Mouse (Mus musculus) kidney, adult 2 months (tissue): ENCODE data around the gene Esrra.

Experiments used
- CTCF ChIP-seq: fragments of 200-500 bp; conservative IDR thresholded peaks from 2 replicates; pipeline ENCODE4 v1.5.1; 2011; ENCODE audit warnings: low read depth, mild to moderate bottlenecking, control low read depth, low read length, moderate library complexity, mixed read lengths; ENCODE audit not compliant: insufficient read depth, insufficient read length
- POLR2A ChIP-seq: fragments of 200-500 bp; IDR thresholded peaks from one replicate; pipeline ENCODE4 v1.6.1; 2011; ENCODE audit warnings: low read depth, low read length, control low read depth

DNA sequence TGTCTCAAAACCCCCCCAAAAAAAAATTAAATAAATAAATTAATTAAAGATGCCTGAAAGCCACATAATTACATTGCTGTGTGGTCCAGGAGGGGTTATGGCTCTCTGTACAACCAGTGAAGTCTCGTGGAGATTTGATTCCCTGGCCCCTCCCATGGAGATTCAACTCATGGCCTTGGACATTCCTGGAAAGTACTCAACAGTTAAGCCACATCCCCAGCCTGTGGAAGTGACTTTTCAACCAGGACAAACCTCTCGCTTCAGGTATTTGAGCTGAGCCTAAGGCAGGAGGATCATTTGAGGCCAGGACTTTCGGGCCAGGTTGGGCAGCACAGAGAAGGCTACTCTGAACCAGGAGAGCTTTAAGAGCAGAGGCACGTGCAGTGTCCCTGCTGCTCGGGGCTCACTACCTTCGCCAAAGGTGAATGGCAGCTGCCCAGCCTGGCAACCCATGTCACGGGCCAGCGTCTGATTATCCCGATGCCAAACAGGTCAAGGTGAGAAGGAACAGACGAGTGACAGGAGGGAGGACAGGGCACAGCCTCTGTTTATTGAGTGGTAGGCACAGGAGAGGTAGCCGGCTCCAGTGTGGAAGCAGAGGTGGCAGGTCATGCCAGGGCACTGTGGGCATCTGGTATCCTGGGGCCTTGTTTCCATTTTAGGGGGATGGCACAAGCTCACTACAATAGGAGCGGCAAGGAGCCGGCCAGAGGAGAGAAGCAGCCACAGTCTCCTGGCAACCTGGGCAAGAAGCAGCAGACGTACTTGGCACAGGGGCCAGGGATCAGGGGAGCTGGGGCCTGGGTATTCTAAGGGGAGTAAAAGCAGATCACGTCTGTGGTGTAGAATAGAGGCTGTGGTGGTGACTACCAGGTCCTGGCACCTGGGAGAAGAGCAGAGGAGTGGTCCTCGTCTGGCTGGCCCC, 16.2 kb upstream of the Esrra start:
- no peak for TF ChIP-seq CTCF
- TF ChIP-seq POLR2A = no peak
